Mouse (Mus musculus): ENCODE results near the gene Dpagt1. TPM values are rescaled to one million over a fixed set of nuclear protein-coding genes. Genes with fewer than 3 reads are reported as not detected.
"Not testable (repeated sequence)": the region's sequence is repeated elsewhere in the genome, so short reads cannot be mapped to it uniquely, and the experiment has no call there.

The Dpagt1 gene
- polyA plus RNA-seq, 1 experiment from 2014 or later: 51.6 TPM

DNA sequence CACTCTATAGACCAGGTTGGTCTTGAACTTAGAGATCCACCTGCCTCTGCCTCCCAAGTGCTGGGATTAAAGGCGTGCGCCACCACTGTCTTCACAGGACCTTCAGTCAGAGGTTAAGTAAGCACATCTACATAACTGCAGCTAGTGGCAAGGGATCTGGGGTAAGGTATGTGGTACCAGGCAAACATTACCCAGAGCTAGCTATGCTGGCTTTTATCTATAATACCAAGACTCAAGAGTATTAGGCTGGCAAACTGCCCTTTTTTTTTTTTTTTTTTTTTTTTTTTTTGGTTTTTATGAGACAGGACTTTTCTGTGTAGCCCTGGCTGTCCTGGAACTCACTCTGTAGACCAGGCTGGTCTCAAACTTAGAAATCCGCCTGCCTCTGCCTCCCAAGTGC lies 25.8 kb upstream of the Dpagt1 start:
- peaks cover 13% of the 10 kb centered on the region; the same call in 1 of the 2 replicates for H3K36me3 ChIP-seq (ENCODE audit: control insufficient read depth, insufficient read depth, low read length)
- not testable (repeated sequence) for H3K9ac ChIP-seq (ENCODE audit: low read depth, low read length); H3K27ac ChIP-seq (ENCODE audit: low read depth, low read length); H3K4me1 ChIP-seq (replicated peaks; ENCODE audit: control insufficient read depth, insufficient read depth, low read length); ATAC-seq (ENCODE audit: low FRiP score); H3K4me3 ChIP-seq (ENCODE audit: low read depth, low read length); H3K27me3 ChIP-seq (ENCODE audit: control insufficient read depth, insufficient read depth, low read length); H3K9me3 ChIP-seq (ENCODE audit: control insufficient read depth, low read length); H3K4me2 ChIP-seq (replicated peaks; ENCODE audit: low read depth, low read length); DNase-seq (ENCODE audit: low spot score)
- 94% methylated on average over 3 of the region's 3 CpGs for WGBS

DNA sequence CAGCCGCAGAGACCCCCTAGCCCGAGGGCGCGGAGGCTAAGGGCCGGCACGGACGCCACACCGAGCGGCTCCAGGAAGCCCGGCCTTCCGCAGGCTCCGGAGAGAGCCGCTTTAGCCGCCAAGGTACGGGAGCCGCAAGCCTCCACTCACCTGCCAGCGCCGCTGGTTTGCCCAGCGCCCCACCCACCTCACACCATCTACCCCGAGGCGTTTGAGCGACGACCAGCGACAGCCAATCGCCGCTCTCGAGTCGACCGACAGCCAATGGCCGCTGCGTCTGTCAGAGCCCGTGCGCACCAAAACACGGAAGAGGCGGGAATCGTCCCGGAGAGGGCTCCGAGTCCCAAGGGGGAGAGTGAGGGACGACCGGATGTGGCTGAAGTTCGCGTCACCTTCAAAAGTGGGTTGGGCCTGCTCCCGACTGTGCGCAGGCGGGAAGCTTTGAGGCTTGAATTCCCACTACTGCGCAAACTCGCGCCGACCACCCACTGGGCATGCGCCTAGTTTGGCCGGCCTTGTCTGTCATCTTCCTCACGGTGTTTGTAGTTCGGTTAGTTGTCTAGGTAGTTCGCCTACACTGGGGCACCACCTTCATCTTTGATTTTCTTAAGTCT lies 20.2 kb upstream of the Dpagt1 start, which contains the start of gene Hinfp:
TSS of gene Hinfp (minus strand) at position 206 of the 614 bp plus-strand sequence.
- Histone ChIP-seq H3K27ac (ENCODE audit: low read depth, low read length) (0 out of 2 replicates have a peak within 1 kb of the TSS, but pooled peaks have one; percentile 2), H3K36me3 (ENCODE audit: control insufficient read depth, insufficient read depth, low read length) (0 out of 2 replicates have a peak, but pooled peaks cover 2% of the 10 kb centered on the region), H3K27me3 (ENCODE audit: control insufficient read depth, insufficient read depth, low read length) (no peaks in the 10 kb centered on the region), H3K4me1 (replicated peaks; ENCODE audit: control insufficient read depth, insufficient read depth, low read length) (peaks cover 3% of the 10 kb centered on the region; the same call in 1 of the 2 replicates), H3K4me3 (ENCODE audit: low read depth, low read length) (peak within 1 kb of the TSS; percentile 58), H3K4me2 (replicated peaks; ENCODE audit: low read depth, low read length) (peak within 1 kb of the TSS; percentile 49), H3K9ac (ENCODE audit: low read depth, low read length) (peak within 1 kb of the TSS; percentile 63), H3K9me3 (ENCODE audit: control insufficient read depth, low read length) (no peaks in the 10 kb centered on the region)
- DNase-seq (ENCODE audit: low spot score): peak; percentile 98
- under 1% methylated on average over 54 of the region's 54 CpGs for WGBS
- peak; percentile 98 for ATAC-seq (ENCODE audit: low FRiP score)

DNA sequence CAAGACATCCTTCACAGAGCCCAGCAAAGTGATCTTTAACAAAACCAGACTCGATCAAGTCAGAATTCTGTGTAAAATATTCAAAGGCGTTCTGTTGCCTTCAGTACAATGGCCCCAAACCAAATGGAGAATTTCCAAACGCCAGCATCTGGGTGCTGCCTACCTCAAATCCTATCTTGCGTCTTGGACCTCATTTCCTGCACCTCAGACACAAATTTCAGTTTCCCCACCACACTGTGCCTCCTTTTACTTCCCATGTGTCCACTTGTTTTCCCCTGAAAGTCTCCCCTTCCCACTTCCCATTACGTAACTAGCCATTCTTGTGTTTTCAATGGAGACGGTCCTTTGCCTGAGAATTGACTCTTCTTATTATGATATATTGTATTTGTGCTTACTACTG lies 19.3 kb upstream of the Dpagt1 start:
- Histone ChIP-seq H3K4me3 (ENCODE audit: low read depth, low read length) (no peak overlapping the region), H3K4me1 (replicated peaks; ENCODE audit: control insufficient read depth, insufficient read depth, low read length) (peaks cover 5% of the 10 kb centered on the region), H3K9ac (ENCODE audit: low read depth, low read length) (no peak overlapping the region), H3K27ac (ENCODE audit: low read depth, low read length) (no peak overlapping the region), H3K4me2 (replicated peaks; ENCODE audit: low read depth, low read length) (no peak overlapping the region), H3K36me3 (ENCODE audit: control insufficient read depth, insufficient read depth, low read length) (no peaks in the 10 kb centered on the region), H3K9me3 (ENCODE audit: control insufficient read depth, low read length) (no peaks in the 10 kb centered on the region), H3K27me3 (ENCODE audit: control insufficient read depth, insufficient read depth, low read length) (no peaks in the 10 kb centered on the region)
- ATAC-seq (ENCODE audit: low FRiP score) (no peak), DNase-seq (ENCODE audit: low spot score) (no peak)
- 91% methylated on average over 6 of the region's 6 CpGs for WGBS

DNA sequence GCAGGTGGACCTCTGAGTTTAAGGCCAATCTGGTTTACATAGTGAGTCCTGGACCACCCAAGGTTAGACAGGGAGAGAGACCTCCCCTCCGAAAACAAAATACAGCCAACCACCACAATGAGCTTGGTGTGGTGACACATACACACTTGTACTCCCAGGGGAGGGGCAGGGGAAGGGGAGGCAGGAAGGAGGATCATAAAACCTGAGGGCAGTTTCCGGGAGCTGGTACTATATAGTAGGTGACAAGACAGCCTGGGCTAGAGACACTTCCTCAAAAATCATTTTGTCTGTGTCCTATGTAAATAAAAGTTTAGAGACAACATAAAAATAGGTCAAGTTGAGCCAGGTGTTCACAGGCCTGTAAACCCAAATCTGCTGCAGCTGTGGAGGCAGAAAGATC lies 18.6 kb upstream of the Dpagt1 start:
- no peak overlapping the region for H3K4me3 ChIP-seq (ENCODE audit: low read depth, low read length)
- H3K27me3 ChIP-seq (ENCODE audit: control insufficient read depth, insufficient read depth, low read length): no peaks in the 10 kb centered on the region
- no peak overlapping the region for H3K9ac ChIP-seq (ENCODE audit: low read depth, low read length)
- no peak overlapping the region for H3K27ac ChIP-seq (ENCODE audit: low read depth, low read length)
- ATAC-seq (ENCODE audit: low FRiP score) (no peak), DNase-seq (ENCODE audit: low spot score) (no peak)
- no peaks in the 10 kb centered on the region for H3K36me3 ChIP-seq (ENCODE audit: control insufficient read depth, insufficient read depth, low read length)
- no peak overlapping the region for H3K4me2 ChIP-seq (replicated peaks; ENCODE audit: low read depth, low read length)
- H3K4me1 ChIP-seq (replicated peaks; ENCODE audit: control insufficient read depth, insufficient read depth, low read length): peaks cover 5% of the 10 kb centered on the region
- H3K9me3 ChIP-seq (ENCODE audit: control insufficient read depth, low read length): no peaks in the 10 kb centered on the region
- WGBS: 88% methylated on average over 2 of the region's 2 CpGs

DNA sequence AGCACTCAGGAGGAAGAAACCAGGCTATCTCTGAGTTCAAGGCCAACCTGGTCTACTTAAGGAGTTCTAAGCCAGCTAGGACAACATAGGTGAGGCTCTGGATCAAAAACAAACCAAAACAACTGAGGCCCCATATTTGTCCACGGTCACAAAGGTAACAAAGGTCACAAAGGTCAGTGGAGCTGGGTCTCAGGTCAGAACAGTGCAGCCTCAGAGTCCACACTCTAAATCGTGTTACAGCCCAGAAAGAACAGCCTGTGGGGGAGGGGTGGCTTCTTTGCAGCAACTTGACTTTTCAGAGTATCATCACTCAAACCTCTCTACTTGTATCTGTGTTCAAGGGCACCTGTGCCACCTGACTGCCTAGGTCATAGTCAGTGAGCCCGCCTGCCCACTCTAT lies 16.1 kb upstream of the Dpagt1 start:
- DNase-seq (ENCODE audit: low spot score): no peak
- ATAC-seq (ENCODE audit: low FRiP score): no peak
- Histone ChIP-seq H3K36me3 (ENCODE audit: control insufficient read depth, insufficient read depth, low read length) (no peaks in the 10 kb centered on the region; the same call in 1 of the 2 replicates), H3K4me1 (replicated peaks; ENCODE audit: control insufficient read depth, insufficient read depth, low read length) (peaks cover 2% of the 10 kb centered on the region), H3K4me3 (ENCODE audit: low read depth, low read length) (no peak overlapping the region), H3K9ac (ENCODE audit: low read depth, low read length) (no peak overlapping the region), H3K27me3 (ENCODE audit: control insufficient read depth, insufficient read depth, low read length) (no peaks in the 10 kb centered on the region), H3K4me2 (replicated peaks; ENCODE audit: low read depth, low read length) (no peak overlapping the region), H3K9me3 (ENCODE audit: control insufficient read depth, low read length) (no peaks in the 10 kb centered on the region), H3K27ac (ENCODE audit: low read depth, low read length) (no peak overlapping the region)
- WGBS: 70% methylated on average over 3 of the region's 3 CpGs

DNA sequence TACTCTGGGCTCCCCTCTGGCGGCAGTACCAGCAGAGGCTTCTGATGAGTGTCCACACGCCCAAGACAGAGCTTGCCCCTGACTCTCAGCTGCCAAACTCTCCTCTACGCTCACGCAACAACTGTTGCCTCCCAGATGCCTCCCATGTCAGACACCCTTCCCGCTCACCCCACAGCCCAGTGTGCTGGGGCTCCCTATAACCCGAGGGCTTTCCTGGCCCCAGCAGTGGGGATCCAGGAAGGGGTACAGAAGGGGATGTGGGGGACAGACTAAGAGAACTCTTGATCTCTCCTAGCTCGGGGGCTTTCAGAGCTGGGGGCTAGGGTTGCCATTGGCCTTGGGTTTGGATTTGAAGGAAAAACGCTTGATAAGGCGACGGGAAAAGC lies 15.1 kb upstream of the Dpagt1 start:
- H3K4me2 ChIP-seq (replicated peaks; ENCODE audit: low read depth, low read length): no peak overlapping the region
- WGBS: 25% methylated on average over 10 of the region's 10 CpGs
- H3K9me3 ChIP-seq (ENCODE audit: control insufficient read depth, low read length): no peaks in the 10 kb centered on the region
- H3K27ac ChIP-seq (ENCODE audit: low read depth, low read length): no peak overlapping the region
- H3K36me3 ChIP-seq (ENCODE audit: control insufficient read depth, insufficient read depth, low read length): peaks cover 2% of the 10 kb centered on the region
- ATAC-seq (ENCODE audit: low FRiP score): no peak
- no peak for DNase-seq (ENCODE audit: low spot score)
- H3K4me3 ChIP-seq (ENCODE audit: low read depth, low read length): no peak overlapping the region
- no peaks in the 10 kb centered on the region for H3K27me3 ChIP-seq (ENCODE audit: control insufficient read depth, insufficient read depth, low read length)
- no peak overlapping the region for H3K9ac ChIP-seq (ENCODE audit: low read depth, low read length)
- peaks cover 2% of the 10 kb centered on the region; the same call in 1 of the 2 replicates for H3K4me1 ChIP-seq (replicated peaks; ENCODE audit: control insufficient read depth, insufficient read depth, low read length)

DNA sequence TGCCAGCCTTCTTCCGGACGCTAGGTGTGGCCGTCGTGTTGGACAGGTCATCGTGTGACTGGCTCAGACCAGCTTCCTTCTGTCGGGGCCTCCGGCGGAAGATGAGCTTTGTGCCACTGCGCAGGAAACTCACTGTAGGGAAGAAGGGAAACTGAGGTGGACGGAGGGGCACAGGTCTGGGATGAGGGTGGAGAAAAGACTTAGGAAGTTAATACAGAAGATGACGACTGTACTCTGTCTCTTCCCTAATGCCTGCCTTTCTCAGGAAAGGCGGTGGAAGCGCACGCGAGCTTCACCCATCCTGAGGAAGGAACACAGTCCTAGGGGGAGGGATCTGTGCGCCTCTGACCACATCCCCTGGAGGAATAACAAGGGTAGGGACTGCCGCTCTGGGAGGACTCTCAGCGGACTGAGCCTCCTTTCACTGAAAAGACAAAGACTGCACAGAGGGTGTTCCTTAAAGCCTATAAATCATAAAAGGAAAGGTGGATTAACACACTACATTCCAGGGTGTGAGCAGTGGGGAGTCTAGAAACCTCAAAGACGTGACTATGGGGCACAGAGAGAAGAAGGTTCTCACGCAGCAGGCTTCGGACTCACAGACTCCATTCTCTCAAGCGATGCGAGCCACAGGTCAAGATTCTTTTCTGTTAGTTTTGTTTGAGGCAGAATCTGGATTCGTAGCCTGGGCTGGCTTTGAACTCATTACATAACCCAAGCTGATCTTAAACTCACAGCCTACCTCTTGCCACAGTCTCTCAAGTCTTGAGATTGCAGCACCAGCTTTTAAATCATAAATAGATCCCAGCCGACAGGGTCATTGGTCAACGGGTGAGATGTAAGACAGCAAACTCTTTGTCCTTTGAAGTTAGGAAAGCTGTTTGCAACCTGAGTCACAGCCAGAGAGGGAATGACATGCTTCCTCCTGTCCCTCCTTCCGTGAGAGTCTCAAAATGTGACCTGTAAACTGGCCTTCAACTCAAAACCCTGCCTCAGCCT lies 14.4 kb upstream of the Dpagt1 start:
- Histone ChIP-seq H3K27me3 (ENCODE audit: control insufficient read depth, insufficient read depth, low read length) (no peaks in the 10 kb centered on the region), H3K36me3 (ENCODE audit: control insufficient read depth, insufficient read depth, low read length) (peaks cover 6% of the 10 kb centered on the region), H3K4me3 (ENCODE audit: low read depth, low read length) (no peak overlapping the region), H3K4me2 (replicated peaks; ENCODE audit: low read depth, low read length) (no peak overlapping the region), H3K4me1 (replicated peaks; ENCODE audit: control insufficient read depth, insufficient read depth, low read length) (peaks cover 2% of the 10 kb centered on the region; the same call in 1 of the 2 replicates), H3K27ac (ENCODE audit: low read depth, low read length) (no peak overlapping the region), H3K9ac (ENCODE audit: low read depth, low read length) (0 out of 2 replicates have a peak overlapping the region, but pooled peaks have one; percentile 15), H3K9me3 (ENCODE audit: control insufficient read depth, low read length) (no peaks in the 10 kb centered on the region)
- no peak for ATAC-seq (ENCODE audit: low FRiP score)
- DNase-seq (ENCODE audit: low spot score): no peak
- 6% methylated on average over 27 of the region's 27 CpGs for WGBS

DNA sequence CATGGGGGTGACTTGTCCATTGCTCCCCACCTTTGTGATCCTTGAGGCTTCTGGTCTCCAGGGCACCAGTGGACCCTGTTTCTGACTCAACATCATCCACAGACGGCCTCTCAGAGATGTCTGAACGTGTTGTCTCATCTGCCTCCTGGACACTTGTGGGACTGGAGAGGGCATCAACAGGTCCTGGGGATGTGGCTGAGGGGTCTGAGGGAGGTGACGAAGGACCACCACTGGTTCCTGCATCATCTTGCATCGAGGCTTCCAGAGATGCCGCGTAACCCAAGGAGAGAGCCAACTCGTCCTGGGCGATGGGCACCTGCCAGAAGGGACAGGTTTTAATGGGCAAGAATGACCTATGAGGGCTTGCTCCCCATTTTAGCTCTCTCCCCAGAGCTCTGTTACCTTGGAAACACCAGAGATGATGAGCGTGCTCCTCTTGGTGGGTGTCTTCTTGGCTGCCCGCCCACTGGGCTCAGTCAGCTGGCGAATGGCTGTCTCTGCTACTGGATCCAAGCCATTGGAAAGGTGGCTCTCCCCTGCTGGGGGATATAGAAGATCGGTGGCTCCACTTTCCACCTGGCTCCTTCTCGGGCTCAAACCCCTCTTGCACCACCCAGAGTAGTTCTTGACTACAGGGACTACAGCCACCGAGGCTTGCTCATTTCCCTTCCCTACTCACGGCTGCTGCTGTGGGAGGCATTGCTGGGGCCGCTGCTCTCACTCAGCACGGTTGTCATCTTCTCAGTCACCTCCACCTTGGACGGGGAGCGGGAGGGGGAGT lies 12.2 kb upstream of the Dpagt1 start:
- DNase-seq (ENCODE audit: low spot score) (no peak), ATAC-seq (ENCODE audit: low FRiP score) (no peak)
- Histone ChIP-seq H3K4me3 (ENCODE audit: low read depth, low read length) (no peak overlapping the region), H3K9me3 (ENCODE audit: control insufficient read depth, low read length) (no peaks in the 10 kb centered on the region), H3K27ac (ENCODE audit: low read depth, low read length) (no peak overlapping the region), H3K4me1 (replicated peaks; ENCODE audit: control insufficient read depth, insufficient read depth, low read length) (peaks cover 5% of the 10 kb centered on the region), H3K9ac (ENCODE audit: low read depth, low read length) (no peak overlapping the region), H3K27me3 (ENCODE audit: control insufficient read depth, insufficient read depth, low read length) (no peaks in the 10 kb centered on the region), H3K36me3 (ENCODE audit: control insufficient read depth, insufficient read depth, low read length) (peaks cover 6% of the 10 kb centered on the region), H3K4me2 (replicated peaks; ENCODE audit: low read depth, low read length) (no peak overlapping the region)
- 77% methylated on average over 19 of the region's 19 CpGs for WGBS

Data from hindbrain, embryonic 11.5 days (tissue).